Mouse (Mus musculus): Measurements from ENCODE around the gene Gm20388. TPM values are rescaled to one million over a fixed set of nuclear protein-coding genes. Genes with fewer than 3 reads are reported as not detected.
A peak's percentile ranks its signal among the peaks of the same experiment; 100 is the strongest.

The Gm20388 gene
- polyA plus RNA-seq, 1 experiment from 2014 or later = 5.5 TPM

- no peak for DNase-seq (ENCODE audit: extremely low spot score, low spot score)
- 91% methylated on average over 5 of the region's 5 CpGs for WGBS
- H3K4me3 ChIP-seq = no peak overlapping the region
Measured at GRCm38 (mm10) chr8:120026199-120026598, 115.6 kb downstream of the Gm20388 start.

GRCm38 (mm10) chr8:120026991-120027390 is 116.3 kb downstream of the Gm20388 start:
- WGBS = 89% methylated on average over 6 of the region's 6 CpGs
- no peak overlapping the region for H3K27ac ChIP-seq
- peaks cover 22% of the 10 kb centered on the region for H3K4me1 ChIP-seq
- H3K4me3 ChIP-seq = no peak overlapping the region
- no peaks in the 10 kb centered on the region for H3K27me3 ChIP-seq (ENCODE audit: poor library complexity, severe bottlenecking)
- DNase-seq (ENCODE audit: extremely low spot score, low spot score) = no peak
- H3K9me3 ChIP-seq = no peaks in the 10 kb centered on the region
- no peaks in the 10 kb centered on the region for H3K36me3 ChIP-seq (replicated peaks)

More at GRCm38 (mm10) chr8:120026199-120026598, 115.6 kb downstream of the Gm20388 start:
- no peaks in the 10 kb centered on the region for H3K27me3 ChIP-seq (ENCODE audit: poor library complexity, severe bottlenecking)
- no peak overlapping the region for H3K27ac ChIP-seq
- H3K36me3 ChIP-seq (replicated peaks) = no peaks in the 10 kb centered on the region
- H3K9me3 ChIP-seq = no peaks in the 10 kb centered on the region
- H3K4me1 ChIP-seq = peaks cover 22% of the 10 kb centered on the region

GRCm38 (mm10) chr8:120030447-120030846 is 119.8 kb downstream of the Gm20388 start:
- DNase-seq (ENCODE audit: extremely low spot score, low spot score) = no peak
- WGBS = 83% methylated on average over 5 of the region's 5 CpGs
- H3K4me1 ChIP-seq = peaks cover 44% of the 10 kb centered on the region
- no peaks in the 10 kb centered on the region for H3K9me3 ChIP-seq
- H3K27me3 ChIP-seq (ENCODE audit: poor library complexity, severe bottlenecking) = no peaks in the 10 kb centered on the region
- H3K36me3 ChIP-seq (replicated peaks) = no peaks in the 10 kb centered on the region
- H3K4me3 ChIP-seq = no peak overlapping the region
- peak overlapping the region; percentile 35; the same call in 1 of the 2 replicates for H3K27ac ChIP-seq

GRCm38 (mm10) chr8:120032549-120033208 is 122.0 kb downstream of the Gm20388 start:
- DNase-seq (ENCODE audit: extremely low spot score, low spot score) = no peak
- 88% methylated on average over 5 of the region's 5 CpGs for WGBS
- Histone ChIP-seq H3K9me3 (no peaks in the 10 kb centered on the region), H3K4me3 (no peak overlapping the region), H3K27ac (peak overlapping the region; percentile 79), H3K4me1 (peaks cover 62% of the 10 kb centered on the region), H3K36me3 (replicated peaks) (no peaks in the 10 kb centered on the region), H3K27me3 (ENCODE audit: poor library complexity, severe bottlenecking) (no peaks in the 10 kb centered on the region)

GRCm38 (mm10) chr8:120034471-120034870 is 123.8 kb downstream of the Gm20388 start:
- Histone ChIP-seq H3K4me1 (peaks cover 67% of the 10 kb centered on the region), H3K27ac (peak overlapping the region; percentile 79), H3K9me3 (no peaks in the 10 kb centered on the region), H3K27me3 (ENCODE audit: poor library complexity, severe bottlenecking) (no peaks in the 10 kb centered on the region), H3K36me3 (replicated peaks) (no peaks in the 10 kb centered on the region), H3K4me3 (no peak overlapping the region)
- DNase-seq (ENCODE audit: extremely low spot score, low spot score) = peak; percentile 53
- 31% methylated on average over 6 of the region's 6 CpGs for WGBS

GRCm38 (mm10) chr8:120036111-120036510 is 125.5 kb downstream of the Gm20388 start:
- Histone ChIP-seq H3K9me3 (no peaks in the 10 kb centered on the region), H3K27ac (peak overlapping the region; percentile 72), H3K27me3 (ENCODE audit: poor library complexity, severe bottlenecking) (no peaks in the 10 kb centered on the region), H3K36me3 (replicated peaks) (no peaks in the 10 kb centered on the region), H3K4me3 (no peak overlapping the region), H3K4me1 (peaks cover 54% of the 10 kb centered on the region)
- 29% methylated on average over 9 of the region's 9 CpGs for WGBS
- DNase-seq (ENCODE audit: extremely low spot score, low spot score) = no peak

GRCm38 (mm10) chr8:120036578-120036977 is 125.9 kb downstream of the Gm20388 start:
- no peak overlapping the region for H3K4me3 ChIP-seq
- H3K9me3 ChIP-seq = no peaks in the 10 kb centered on the region
- WGBS = 89% methylated on average over 4 of the region's 4 CpGs
- H3K27me3 ChIP-seq (ENCODE audit: poor library complexity, severe bottlenecking) = no peaks in the 10 kb centered on the region
- peak overlapping the region; percentile 72 for H3K27ac ChIP-seq
- no peaks in the 10 kb centered on the region for H3K36me3 ChIP-seq (replicated peaks)
- H3K4me1 ChIP-seq = peaks cover 50% of the 10 kb centered on the region
- no peak for DNase-seq (ENCODE audit: extremely low spot score, low spot score)

GRCm38 (mm10) chr8:120037199-120037598 is 126.6 kb downstream of the Gm20388 start:
- no peaks in the 10 kb centered on the region for H3K27me3 ChIP-seq (ENCODE audit: poor library complexity, severe bottlenecking)
- no peaks in the 10 kb centered on the region for H3K9me3 ChIP-seq
- H3K36me3 ChIP-seq (replicated peaks) = no peaks in the 10 kb centered on the region
- no peak for DNase-seq (ENCODE audit: extremely low spot score, low spot score)
- 86% methylated on average over 15 of the region's 15 CpGs for WGBS
- no peak overlapping the region for H3K27ac ChIP-seq
- peaks cover 47% of the 10 kb centered on the region for H3K4me1 ChIP-seq
- H3K4me3 ChIP-seq = no peak overlapping the region

- peaks cover 45% of the 10 kb centered on the region for H3K4me1 ChIP-seq
Measured at GRCm38 (mm10) chr8:120037611-120038010, 127.0 kb downstream of the Gm20388 start.

GRCm38 (mm10) chr8:120038741-120039140 is 128.1 kb downstream of the Gm20388 start:
- Histone ChIP-seq H3K4me1 (peaks cover 42% of the 10 kb centered on the region), H3K36me3 (replicated peaks) (no peaks in the 10 kb centered on the region), H3K27ac (peak overlapping the region; percentile 15; the same call in 1 of the 2 replicates), H3K9me3 (no peaks in the 10 kb centered on the region), H3K4me3 (no peak overlapping the region), H3K27me3 (ENCODE audit: poor library complexity, severe bottlenecking) (no peaks in the 10 kb centered on the region)
- no peak for DNase-seq (ENCODE audit: extremely low spot score, low spot score)
- 91% methylated on average over 12 of the region's 12 CpGs for WGBS

More at GRCm38 (mm10) chr8:120037611-120038010, 127.0 kb downstream of the Gm20388 start:
- Histone ChIP-seq H3K27me3 (ENCODE audit: poor library complexity, severe bottlenecking) (no peaks in the 10 kb centered on the region), H3K4me3 (no peak overlapping the region), H3K27ac (no peak overlapping the region), H3K9me3 (no peaks in the 10 kb centered on the region), H3K36me3 (replicated peaks) (no peaks in the 10 kb centered on the region)
- no peak for DNase-seq (ENCODE audit: extremely low spot score, low spot score)
- 91% methylated on average over 8 of the region's 8 CpGs for WGBS

GRCm38 (mm10) chr8:120039313-120039919 is 128.8 kb downstream of the Gm20388 start:
- Histone ChIP-seq H3K4me3 (no peak overlapping the region), H3K27ac (peak overlapping the region; percentile 15; the same call in 1 of the 2 replicates), H3K4me1 (peaks cover 35% of the 10 kb centered on the region), H3K9me3 (no peaks in the 10 kb centered on the region), H3K27me3 (ENCODE audit: poor library complexity, severe bottlenecking) (no peaks in the 10 kb centered on the region), H3K36me3 (replicated peaks) (no peaks in the 10 kb centered on the region)
- no peak for DNase-seq (ENCODE audit: extremely low spot score, low spot score)
- WGBS = 84% methylated on average over 11 of the region's 11 CpGs

- Histone ChIP-seq H3K9me3 (no peaks in the 10 kb centered on the region), H3K27ac (no peak overlapping the region), H3K27me3 (ENCODE audit: poor library complexity, severe bottlenecking) (no peaks in the 10 kb centered on the region)
Measured at GRCm38 (mm10) chr8:120040861-120041260, 130.2 kb downstream of the Gm20388 start.

More at GRCm38 (mm10) chr8:120040861-120041260, 130.2 kb downstream of the Gm20388 start:
- 85% methylated on average over 1 of the region's 1 CpGs for WGBS
- DNase-seq (ENCODE audit: extremely low spot score, low spot score) = no peak
- Histone ChIP-seq H3K36me3 (replicated peaks) (no peaks in the 10 kb centered on the region), H3K4me3 (no peak overlapping the region), H3K4me1 (peaks cover 36% of the 10 kb centered on the region)
